Mouse (Mus musculus) limb, embryonic 15.5 days (tissue): Measurements from ENCODE around the gene Ints11. TPM values are rescaled to one million over a fixed set of nuclear protein-coding genes. Genes with fewer than 3 reads are reported as not detected.

Experiments used
- ATAC-seq: fragments of 200-750 bp; cut with Nextera tagmentation; 2 replicates; pipeline ENCODE4 v1.8.0; 2017; ENCODE audit warnings: low read depth, moderate TSS enrichment; ENCODE audit not compliant: insufficient number of reproducible peaks, low FRiP score, low TSS enrichment
- H3K27ac ChIP-seq: fragments of 300-500 bp; sonication (generic); 2 replicates; pipeline ENCODE4 v1.5.1; 2015; ENCODE audit warnings: moderate library complexity, mild to moderate bottlenecking, inconsistent platforms
- H3K27me3 ChIP-seq: fragments of 300-500 bp; sonication (generic); 2 replicates; pipeline ENCODE4 v1.6.1; 2015; ENCODE audit warnings: inconsistent platforms
- H3K36me3 ChIP-seq: fragments of 300-500 bp; sonication (generic); 2 replicates; pipeline ENCODE4 v1.6.1; 2015; ENCODE audit warnings: inconsistent platforms
- H3K4me1 ChIP-seq: fragments of 300-500 bp; sonication (generic); 2 replicates; pipeline ENCODE4 v1.6.1; 2015; ENCODE audit warnings: inconsistent platforms
- H3K4me2 ChIP-seq: fragments of 300-500 bp; sonication (generic); 2 replicates; pipeline ENCODE4 v1.6.1; 2015; ENCODE audit warnings: mild to moderate bottlenecking, inconsistent platforms
- H3K4me3 ChIP-seq: fragments of 300-500 bp; sonication (generic); 2 replicates; pipeline ENCODE4 v1.5.1; 2015; ENCODE audit warnings: mild to moderate bottlenecking, inconsistent platforms
- H3K9ac ChIP-seq: fragments of 300-500 bp; sonication (generic); 2 replicates; pipeline ENCODE4 v1.6.1; 2015; ENCODE audit warnings: inconsistent platforms
- H3K9me3 ChIP-seq: fragments of 300-500 bp; sonication (generic); 2 replicates; pipeline ENCODE4 v1.6.1; 2016; ENCODE audit warnings: inconsistent platforms
- WGBS: fragments of 180-500 bp; shearing (Covaris S2); methylation state at CpG from one replicate; pipeline ENCODE4 v1.1.7; 2015; 5-methylcytosine and 5-hydroxymethylcytosine counted together
- polyA plus RNA-seq: library from polyadenylated mRNA; unstranded; fragments of >200 nt; fragmentation: Nextera tagmentation; extraction: Ambion mirVana; gene quantifications from 2 replicates; pipeline ENCODE4 v1.2.1, GENCODE M21; 2015

The Ints11 gene
- polyA plus RNA-seq, 1 experiment from 2014 or later: 72.3 TPM

- Histone ChIP-seq H3K36me3 (peaks cover 23% of the 10 kb centered on the region), H3K27ac (no peak overlapping the region), H3K9ac (no peak overlapping the region), H3K4me3 (no peak overlapping the region), H3K4me2 (no peak overlapping the region), H3K9me3 (no peaks in the 10 kb centered on the region), H3K4me1 (peaks cover 42% of the 10 kb centered on the region), H3K27me3 (no peaks in the 10 kb centered on the region)
- WGBS: 89% methylated on average over 3 of the region's 3 CpGs
- ATAC-seq: no peak
Measured at GRCm38 (mm10) chr4:155849792-155850451, 19.4 kb upstream of the Ints11 start.

- Histone ChIP-seq H3K27ac (no peak overlapping the region), H3K36me3 (peaks cover 37% of the 10 kb centered on the region), H3K4me3 (no peak overlapping the region), H3K4me1 (peaks cover 42% of the 10 kb centered on the region), H3K9ac (no peak overlapping the region), H3K4me2 (no peak overlapping the region), H3K9me3 (no peaks in the 10 kb centered on the region), H3K27me3 (no peaks in the 10 kb centered on the region)
- 84% methylated on average over 3 of the region's 3 CpGs for WGBS
- no peak for ATAC-seq
Measured at GRCm38 (mm10) chr4:155851368-155851767, 18.0 kb upstream of the Ints11 start.

GRCm38 (mm10) chr4:155851951-155852411 is 17.4 kb upstream of the Ints11 start:
- 73% methylated on average over 2 of the region's 2 CpGs for WGBS
- no peak for ATAC-seq

DNA sequence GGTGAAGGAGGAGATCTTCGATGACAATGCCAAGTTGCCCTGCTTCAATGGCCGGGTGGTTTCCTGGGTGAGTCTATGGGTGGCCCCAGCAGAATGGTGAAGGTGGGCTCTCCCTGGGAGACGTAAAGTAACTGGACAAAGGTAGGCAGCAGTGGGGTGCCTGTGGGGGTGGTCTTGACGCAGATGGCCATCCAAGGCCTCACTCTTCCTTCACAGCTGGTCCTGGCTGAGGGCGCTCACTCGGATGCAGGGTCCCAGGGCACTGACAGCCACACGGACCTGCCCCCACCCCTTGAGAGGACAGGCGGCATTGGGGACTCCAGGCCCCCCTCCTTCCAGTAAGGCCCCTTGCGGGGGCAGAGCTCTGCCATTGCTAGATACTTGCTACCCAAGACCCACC is 15.9 kb upstream of the Ints11 start:
- H3K4me2 ChIP-seq: no peak overlapping the region
- no peaks in the 10 kb centered on the region for H3K27me3 ChIP-seq
- H3K4me3 ChIP-seq: no peak overlapping the region
- peaks cover 28% of the 10 kb centered on the region for H3K4me1 ChIP-seq
- no peak for ATAC-seq
- WGBS: 89% methylated on average over 9 of the region's 9 CpGs
- H3K9me3 ChIP-seq: no peaks in the 10 kb centered on the region
- no peak overlapping the region for H3K9ac ChIP-seq
- H3K36me3 ChIP-seq: peaks cover 58% of the 10 kb centered on the region
- H3K27ac ChIP-seq: no peak overlapping the region

More at GRCm38 (mm10) chr4:155851951-155852411, 17.4 kb upstream of the Ints11 start:
- Histone ChIP-seq H3K4me3 (no peak overlapping the region), H3K36me3 (peaks cover 44% of the 10 kb centered on the region), H3K27ac (no peak overlapping the region), H3K4me1 (peaks cover 35% of the 10 kb centered on the region), H3K27me3 (no peaks in the 10 kb centered on the region), H3K9me3 (no peaks in the 10 kb centered on the region), H3K9ac (no peak overlapping the region), H3K4me2 (no peak overlapping the region)

DNA sequence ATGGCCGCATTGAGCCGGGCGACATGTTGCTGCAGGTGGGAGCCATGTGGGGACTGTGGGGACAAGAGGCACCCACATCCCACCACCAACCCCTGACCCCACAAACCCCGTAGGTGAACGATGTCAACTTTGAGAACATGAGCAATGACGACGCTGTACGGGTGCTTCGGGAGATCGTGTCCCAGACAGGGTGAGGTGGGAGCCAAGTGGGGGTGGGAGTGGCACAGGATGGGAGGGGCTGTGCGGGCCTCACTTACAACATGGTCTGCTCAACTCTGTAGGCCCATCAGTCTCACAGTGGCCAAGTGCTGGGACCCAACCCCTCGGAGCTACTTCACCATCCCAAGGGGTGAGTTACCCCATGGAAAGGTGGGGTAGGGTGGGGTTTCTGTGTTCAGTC is 14.4 kb upstream of the Ints11 start:
- Histone ChIP-seq H3K27me3 (no peaks in the 10 kb centered on the region), H3K9me3 (no peaks in the 10 kb centered on the region), H3K4me2 (no peak overlapping the region), H3K36me3 (peaks cover 71% of the 10 kb centered on the region), H3K4me1 (peaks cover 12% of the 10 kb centered on the region), H3K4me3 (no peak overlapping the region), H3K9ac (no peak overlapping the region), H3K27ac (no peak overlapping the region)
- WGBS: 87% methylated on average over 12 of the region's 12 CpGs
- ATAC-seq: no peak

DNA sequence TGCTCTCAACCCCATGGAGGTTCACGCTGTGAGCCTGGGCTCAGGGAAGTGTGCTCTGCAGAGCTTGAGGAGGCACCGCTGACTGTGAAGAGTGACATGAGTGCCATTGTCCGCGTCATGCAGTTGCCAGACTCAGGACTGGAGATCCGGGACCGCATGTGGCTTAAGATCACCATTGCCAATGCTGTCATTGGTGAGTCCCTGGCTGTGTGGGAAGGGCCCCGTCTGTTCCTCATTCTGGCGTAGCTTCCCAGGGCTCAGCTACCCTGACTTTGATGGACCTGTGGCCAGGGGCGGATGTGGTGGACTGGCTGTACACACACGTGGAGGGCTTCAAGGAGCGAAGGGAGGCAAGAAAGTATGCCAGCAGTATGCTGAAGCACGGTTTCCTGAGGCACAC is 13.3 kb upstream of the Ints11 start:
- H3K9ac ChIP-seq: no peak overlapping the region
- ATAC-seq: no peak
- no peaks in the 10 kb centered on the region for H3K9me3 ChIP-seq
- H3K27ac ChIP-seq: no peak overlapping the region
- peaks cover 8% of the 10 kb centered on the region; the same call in 1 of the 2 replicates for H3K4me1 ChIP-seq
- no peaks in the 10 kb centered on the region for H3K27me3 ChIP-seq
- H3K4me3 ChIP-seq: no peak overlapping the region
- no peak overlapping the region for H3K4me2 ChIP-seq
- 92% methylated on average over 12 of the region's 12 CpGs for WGBS
- H3K36me3 ChIP-seq: peaks cover 82% of the 10 kb centered on the region

DNA sequence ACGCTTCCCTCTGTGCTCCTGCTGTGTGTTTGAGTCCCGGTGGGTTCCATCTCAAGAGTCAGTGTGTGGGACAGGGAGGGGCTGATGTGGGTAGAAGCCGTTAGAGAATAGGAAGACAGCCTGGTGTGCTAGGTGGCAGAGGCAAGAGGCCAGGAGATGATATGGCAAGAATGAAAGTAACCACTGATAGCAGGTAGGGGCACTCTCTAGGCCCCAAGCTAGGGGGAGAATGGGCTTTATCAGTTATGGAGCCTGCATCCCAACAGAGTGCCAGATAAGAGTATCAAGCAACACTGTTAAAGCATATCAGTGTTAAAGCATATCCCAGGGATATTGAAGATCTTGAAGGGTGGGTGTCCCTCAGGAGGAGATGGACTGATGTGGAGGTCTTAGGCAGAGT is 12.5 kb upstream of the Ints11 start:
- no peak overlapping the region for H3K27ac ChIP-seq
- peaks cover 82% of the 10 kb centered on the region for H3K36me3 ChIP-seq
- H3K9ac ChIP-seq: no peak overlapping the region
- WGBS: 84% methylated on average over 3 of the region's 3 CpGs
- 0 out of 2 replicates have a peak, but pooled peaks cover under 1% of the 10 kb centered on the region for H3K4me1 ChIP-seq
- no peak overlapping the region for H3K4me2 ChIP-seq
- H3K4me3 ChIP-seq: no peak overlapping the region
- ATAC-seq: no peak
- H3K27me3 ChIP-seq: no peaks in the 10 kb centered on the region
- no peaks in the 10 kb centered on the region for H3K9me3 ChIP-seq

GRCm38 (mm10) chr4:155859318-155859717 is 10.0 kb upstream of the Ints11 start:
- no peak overlapping the region for H3K27ac ChIP-seq
- no peaks in the 10 kb centered on the region for H3K4me1 ChIP-seq
- no peak for ATAC-seq
- no peaks in the 10 kb centered on the region for H3K9me3 ChIP-seq
- no peak overlapping the region for H3K4me2 ChIP-seq
- peaks cover 65% of the 10 kb centered on the region for H3K36me3 ChIP-seq
- WGBS: 15% methylated on average over 13 of the region's 13 CpGs
- H3K27me3 ChIP-seq: no peaks in the 10 kb centered on the region
- no peak overlapping the region for H3K4me3 ChIP-seq
- H3K9ac ChIP-seq: no peak overlapping the region

GRCm38 (mm10) chr4:155861787-155862186 is 7.6 kb upstream of the Ints11 start:
- peaks cover 56% of the 10 kb centered on the region for H3K36me3 ChIP-seq
- ATAC-seq: no peak
- 88% methylated on average over 7 of the region's 7 CpGs for WGBS

DNA sequence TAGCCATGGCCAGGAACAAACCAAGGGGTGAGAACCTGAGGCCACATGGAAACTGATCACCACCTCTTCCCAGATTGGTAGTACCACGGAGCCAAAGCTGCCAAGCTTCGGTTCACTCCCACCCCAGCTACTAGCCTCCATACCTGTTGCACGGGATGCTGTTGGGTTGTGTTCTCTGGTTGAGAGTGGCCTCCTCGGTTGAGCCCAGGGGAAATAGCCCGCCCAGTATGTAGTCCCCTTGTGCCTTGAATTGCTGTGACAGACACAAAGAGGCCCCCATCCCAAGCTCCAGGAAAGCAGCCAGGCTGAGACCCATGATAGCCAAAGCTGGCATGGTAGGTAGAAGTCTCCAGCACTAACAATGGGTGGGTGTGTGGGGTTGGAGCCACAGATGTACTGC is 6.3 kb upstream of the Ints11 start, which contains the start of gene Tas1r3:
Gene Tas1r3 (minus strand): TSS at position 362 of the 400 bp plus-strand sequence.
- no peaks in the 10 kb centered on the region for H3K4me1 ChIP-seq
- peaks cover 47% of the 10 kb centered on the region for H3K36me3 ChIP-seq
- no peak within 1 kb of the TSS for H3K4me2 ChIP-seq
- H3K9ac ChIP-seq: no peak within 1 kb of the TSS
- H3K27me3 ChIP-seq: no peaks in the 10 kb centered on the region
- H3K27ac ChIP-seq: no peak within 1 kb of the TSS
- ATAC-seq: no peak
- no peak within 1 kb of the TSS for H3K4me3 ChIP-seq
- H3K9me3 ChIP-seq: no peaks in the 10 kb centered on the region
- WGBS: 84% methylated on average over 5 of the region's 5 CpGs

More at GRCm38 (mm10) chr4:155861787-155862186, 7.6 kb upstream of the Ints11 start:
- Histone ChIP-seq H3K4me3 (no peak overlapping the region), H3K9ac (no peak overlapping the region), H3K4me1 (no peaks in the 10 kb centered on the region), H3K9me3 (no peaks in the 10 kb centered on the region), H3K27ac (no peak overlapping the region), H3K4me2 (no peak overlapping the region), H3K27me3 (no peaks in the 10 kb centered on the region)

GRCm38 (mm10) chr4:155868614-155869298 is 590 bp upstream of the Ints11 start:
- peak overlapping the region; percentile 69 for H3K9ac ChIP-seq
- no peak for ATAC-seq
- 0 out of 2 replicates have a peak overlapping the region, but pooled peaks have one; percentile 43 for H3K27ac ChIP-seq
- peaks cover 39% of the 10 kb centered on the region for H3K36me3 ChIP-seq
- H3K9me3 ChIP-seq: no peaks in the 10 kb centered on the region
- peak overlapping the region; percentile 72 for H3K4me3 ChIP-seq
- 7% methylated on average over 22 of the region's 22 CpGs for WGBS
- peaks cover 20% of the 10 kb centered on the region for H3K4me1 ChIP-seq
- peak overlapping the region; percentile 86 for H3K4me2 ChIP-seq
- H3K27me3 ChIP-seq: no peaks in the 10 kb centered on the region

DNA sequence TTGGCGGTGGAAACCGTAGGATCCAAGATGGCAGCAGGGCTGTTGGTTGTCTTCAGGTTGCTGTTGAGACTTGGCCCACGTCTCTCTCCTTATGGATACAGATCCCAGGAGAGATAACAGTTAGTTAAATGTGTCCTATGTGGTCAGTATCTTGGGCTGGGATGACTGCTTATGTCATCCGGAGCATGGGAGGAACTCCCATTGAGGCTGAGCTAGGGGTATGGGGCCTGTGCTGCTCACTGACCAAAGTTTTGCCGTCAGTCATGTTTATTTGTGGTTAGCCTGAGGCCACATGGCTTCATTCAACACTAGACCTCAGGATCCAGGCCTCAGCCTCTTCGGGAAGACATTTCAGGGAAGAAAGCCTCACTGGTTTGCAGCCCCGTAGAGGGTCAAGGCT is 2.1 kb downstream of the Ints11 start:
- H3K27ac ChIP-seq: no peak overlapping the region
- H3K9me3 ChIP-seq: no peaks in the 10 kb centered on the region
- no peak overlapping the region for H3K4me3 ChIP-seq
- no peak overlapping the region for H3K9ac ChIP-seq
- ATAC-seq: no peak
- peaks cover 20% of the 10 kb centered on the region for H3K4me1 ChIP-seq
- WGBS: 88% methylated on average over 7 of the region's 7 CpGs
- peaks cover 47% of the 10 kb centered on the region for H3K36me3 ChIP-seq
- H3K27me3 ChIP-seq: no peaks in the 10 kb centered on the region
- H3K4me2 ChIP-seq: no peak overlapping the region
